Mouse (Mus musculus) cortical plate, adult 2 months (tissue): ENCODE results near the gene Gm20075.

Experiments
- CTCF ChIP-seq: fragments of 200-500 bp; IDR thresholded peaks from 2 replicates; pipeline ENCODE4 v1.5.1; 2011; ENCODE audit warnings: mild to moderate bottlenecking, control low read depth, low read length; ENCODE audit not compliant: insufficient read depth; ENCODE audit errors: extremely low read depth
- POLR2A ChIP-seq: fragments of 200-500 bp; IDR thresholded peaks from 2 replicates; pipeline ENCODE4 v1.6.1; 2011; ENCODE audit warnings: mild to moderate bottlenecking, low read length, control low read depth; ENCODE audit not compliant: insufficient read depth; ENCODE audit errors: extremely low read depth

GRCm38 (mm10) chr13:96040275-96041042 is 40.7 kb downstream of the Gm20075 start:
- TF ChIP-seq POLR2A: no peak
- no peak for TF ChIP-seq CTCF
